Mouse (Mus musculus): Measurements from ENCODE around the gene Polr2e. TPM values are rescaled to one million over a fixed set of nuclear protein-coding genes. Genes with fewer than 3 reads are reported as not detected.

Polr2e gene
- polyA plus RNA-seq, 1 experiment from 2014 or later = 212 TPM

GRCm38 (mm10) chr10:80003374-80004232 is 36.0 kb downstream of the Polr2e start:
- WGBS = 56% methylated on average over 9 of the region's 9 CpGs
- H3K4me3 ChIP-seq (ENCODE audit: low read length) = no peak overlapping the region
- ATAC-seq = peak; percentile 34; the same call in 1 of the 2 replicates
- H3K36me3 ChIP-seq (ENCODE audit: control insufficient read depth, insufficient read depth, low read length) = no peaks in the 10 kb centered on the region
- H3K27ac ChIP-seq (ENCODE audit: low read length) = no peak overlapping the region
- H3K9me3 ChIP-seq (ENCODE audit: control insufficient read depth, low read length) = no peaks in the 10 kb centered on the region
- H3K4me1 ChIP-seq (ENCODE audit: control insufficient read depth, insufficient read depth, low read length) = peaks cover 14% of the 10 kb centered on the region
- no peak overlapping the region for H3K4me2 ChIP-seq (ENCODE audit: low read depth, low read length)
- H3K27me3 ChIP-seq (replicated peaks; ENCODE audit: control insufficient read depth, insufficient read depth, low read length) = 0 out of 2 replicates have a peak, but pooled peaks cover 6% of the 10 kb centered on the region
- no peak overlapping the region for H3K9ac ChIP-seq (ENCODE audit: low read depth, low read length)

DNA sequence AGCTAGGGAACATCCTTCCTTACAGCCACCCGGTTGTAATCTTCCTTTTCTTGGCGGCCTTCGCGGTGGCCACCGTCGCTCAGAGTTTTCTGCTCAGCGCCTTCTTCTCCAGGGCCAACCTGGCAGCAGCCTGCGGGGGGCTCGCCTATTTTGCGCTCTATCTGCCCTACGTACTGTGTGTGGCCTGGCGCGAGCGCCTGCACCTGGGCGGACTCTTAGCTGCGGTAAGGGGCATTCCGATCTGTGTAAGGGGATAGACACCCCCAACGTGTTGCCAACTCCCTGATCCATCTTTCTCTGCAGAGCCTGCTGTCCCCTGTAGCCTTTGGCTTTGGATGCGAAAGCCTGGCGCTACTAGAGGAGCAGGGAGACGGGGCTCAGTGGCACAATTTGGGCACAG is 36.8 kb downstream of the Polr2e start:
- Histone ChIP-seq H3K4me3 (ENCODE audit: low read length) (no peak overlapping the region), H3K36me3 (ENCODE audit: control insufficient read depth, insufficient read depth, low read length) (no peaks in the 10 kb centered on the region), H3K27me3 (replicated peaks; ENCODE audit: control insufficient read depth, insufficient read depth, low read length) (0 out of 2 replicates have a peak, but pooled peaks cover 6% of the 10 kb centered on the region), H3K4me1 (ENCODE audit: control insufficient read depth, insufficient read depth, low read length) (peaks cover 15% of the 10 kb centered on the region), H3K9ac (ENCODE audit: low read depth, low read length) (no peak overlapping the region), H3K4me2 (ENCODE audit: low read depth, low read length) (no peak overlapping the region), H3K9me3 (ENCODE audit: control insufficient read depth, low read length) (no peaks in the 10 kb centered on the region), H3K27ac (ENCODE audit: low read length) (no peak overlapping the region)
- 39% methylated on average over 21 of the region's 21 CpGs for WGBS
- no peak for ATAC-seq

DNA sequence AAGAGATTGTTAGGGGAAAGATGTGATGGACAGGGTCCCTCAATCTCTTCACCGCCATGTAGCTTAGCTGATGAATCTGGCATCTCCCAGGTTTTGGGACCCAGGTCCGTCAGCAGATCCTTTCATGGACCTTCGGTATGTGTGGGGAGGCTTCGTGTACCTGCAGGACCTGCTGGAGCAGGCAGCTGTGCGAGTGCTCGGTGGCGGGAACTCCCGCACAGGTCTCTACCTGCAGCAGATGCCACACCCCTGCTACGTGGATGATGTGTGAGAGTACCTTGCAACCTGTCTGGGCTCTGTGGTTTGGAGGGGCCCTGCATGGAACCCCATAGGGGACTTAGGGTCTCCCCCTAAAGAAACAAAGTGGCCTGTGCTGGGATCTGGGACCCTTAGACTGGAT is 37.6 kb downstream of the Polr2e start:
- ATAC-seq = no peak
- no peaks in the 10 kb centered on the region for H3K36me3 ChIP-seq (ENCODE audit: control insufficient read depth, insufficient read depth, low read length)
- H3K9me3 ChIP-seq (ENCODE audit: control insufficient read depth, low read length) = no peaks in the 10 kb centered on the region
- H3K9ac ChIP-seq (ENCODE audit: low read depth, low read length) = no peak overlapping the region
- 70% methylated on average over 9 of the region's 9 CpGs for WGBS
- H3K27ac ChIP-seq (ENCODE audit: low read length) = no peak overlapping the region
- peaks cover 21% of the 10 kb centered on the region for H3K4me1 ChIP-seq (ENCODE audit: control insufficient read depth, insufficient read depth, low read length)
- H3K27me3 ChIP-seq (replicated peaks; ENCODE audit: control insufficient read depth, insufficient read depth, low read length) = 0 out of 2 replicates have a peak, but pooled peaks cover 6% of the 10 kb centered on the region
- H3K4me3 ChIP-seq (ENCODE audit: low read length) = no peak overlapping the region
- H3K4me2 ChIP-seq (ENCODE audit: low read depth, low read length) = no peak overlapping the region

DNA sequence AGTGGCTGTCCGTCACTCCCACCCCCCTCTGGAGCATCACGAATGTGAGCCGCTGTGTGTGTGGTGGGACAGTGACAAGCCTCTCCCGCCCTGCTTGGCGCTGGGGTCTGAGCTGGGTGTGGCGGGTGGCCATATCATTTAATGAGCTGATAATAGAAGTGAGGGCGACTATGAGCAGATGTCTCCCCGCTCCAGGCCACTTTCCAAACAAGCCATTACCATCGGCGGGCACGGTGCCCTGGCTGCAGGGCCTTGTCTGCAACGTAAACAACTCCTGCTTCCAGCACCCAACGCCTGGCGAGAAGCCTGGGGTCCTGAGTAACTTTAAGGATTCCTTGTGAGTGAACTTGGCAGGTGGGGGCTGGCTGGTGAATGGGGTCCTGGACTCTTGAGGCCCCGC is 41.8 kb downstream of the Polr2e start:
- Histone ChIP-seq H3K9ac (ENCODE audit: low read depth, low read length) (peak overlapping the region; percentile 59), H3K27me3 (replicated peaks; ENCODE audit: control insufficient read depth, insufficient read depth, low read length) (0 out of 2 replicates have a peak, but pooled peaks cover 6% of the 10 kb centered on the region), H3K36me3 (ENCODE audit: control insufficient read depth, insufficient read depth, low read length) (peaks cover 2% of the 10 kb centered on the region; the same call in 1 of the 2 replicates), H3K27ac (ENCODE audit: low read length) (peak overlapping the region; percentile 46), H3K4me1 (ENCODE audit: control insufficient read depth, insufficient read depth, low read length) (peaks cover 7% of the 10 kb centered on the region), H3K4me2 (ENCODE audit: low read depth, low read length) (peak overlapping the region; percentile 90), H3K9me3 (ENCODE audit: control insufficient read depth, low read length) (no peaks in the 10 kb centered on the region), H3K4me3 (ENCODE audit: low read length) (peak overlapping the region; percentile 57)
- no peak for ATAC-seq
- WGBS = 13% methylated on average over 15 of the region's 15 CpGs

GRCm38 (mm10) chr10:79997034-79997760 is 42.4 kb downstream of the Polr2e start:
- Histone ChIP-seq H3K36me3 (ENCODE audit: control insufficient read depth, insufficient read depth, low read length) (peaks cover 6% of the 10 kb centered on the region; the same call in 1 of the 2 replicates), H3K9me3 (ENCODE audit: control insufficient read depth, low read length) (no peaks in the 10 kb centered on the region), H3K4me3 (ENCODE audit: low read length) (peak overlapping the region; percentile 57), H3K9ac (ENCODE audit: low read depth, low read length) (peak overlapping the region; percentile 68), H3K27me3 (replicated peaks; ENCODE audit: control insufficient read depth, insufficient read depth, low read length) (0 out of 2 replicates have a peak, but pooled peaks cover 6% of the 10 kb centered on the region), H3K4me2 (ENCODE audit: low read depth, low read length) (peak overlapping the region; percentile 90), H3K4me1 (ENCODE audit: control insufficient read depth, insufficient read depth, low read length) (peaks cover 7% of the 10 kb centered on the region), H3K27ac (ENCODE audit: low read length) (peak overlapping the region; percentile 62)
- under 1% methylated on average over 35 of the region's 35 CpGs for WGBS
- ATAC-seq = peak; percentile 60

DNA sequence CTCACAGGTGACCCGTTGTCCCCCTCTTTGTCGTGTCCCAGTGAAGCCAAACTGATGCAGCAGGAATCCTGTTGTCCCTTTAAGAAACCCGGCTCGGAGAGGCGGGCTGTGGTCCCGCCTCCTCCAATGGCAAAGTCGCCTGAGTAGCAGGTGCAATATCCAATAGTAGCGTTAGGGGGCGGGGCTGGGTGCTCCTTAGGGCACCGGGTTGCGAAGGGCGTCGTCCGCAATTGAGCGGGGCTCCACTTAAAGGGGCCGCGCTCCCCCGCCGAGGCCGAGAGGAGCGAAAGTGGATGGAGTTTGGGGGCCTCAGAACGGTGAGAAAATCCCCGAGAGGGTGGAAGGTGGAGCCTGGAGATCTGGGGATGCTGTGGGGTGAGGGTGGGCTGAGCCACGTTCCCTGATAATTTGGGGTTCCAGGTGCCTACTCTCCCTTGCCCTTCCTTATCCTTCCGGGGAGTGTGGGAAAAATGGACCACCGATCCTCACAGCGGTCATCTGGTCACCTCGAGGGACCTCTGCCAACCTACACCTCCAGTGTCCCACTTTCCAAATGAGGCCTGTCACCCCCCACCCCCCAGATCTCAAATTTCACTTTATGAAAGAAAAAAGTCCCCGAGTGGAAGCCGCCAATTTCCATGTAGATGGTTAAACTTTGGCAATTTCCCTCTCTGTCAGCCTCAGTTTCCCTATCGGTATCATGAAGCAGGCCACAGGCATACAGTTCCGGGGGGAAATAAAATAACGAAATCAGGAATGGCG is 43.1 kb downstream of the Polr2e start, which contains the start of gene Abca7:
Abca7 (plus strand) TSS at position 223 of the 762 bp plus-strand sequence.
- under 1% methylated on average over 34 of the region's 34 CpGs for WGBS
- peak within 1 kb of the TSS; percentile 68 for H3K9ac ChIP-seq (ENCODE audit: low read depth, low read length)
- peak within 1 kb of the TSS; percentile 57 for H3K4me3 ChIP-seq (ENCODE audit: low read length)
- H3K27me3 ChIP-seq (replicated peaks; ENCODE audit: control insufficient read depth, insufficient read depth, low read length) = 0 out of 2 replicates have a peak, but pooled peaks cover 2% of the 10 kb centered on the region
- H3K36me3 ChIP-seq (ENCODE audit: control insufficient read depth, insufficient read depth, low read length) = peaks cover 9% of the 10 kb centered on the region
- peaks cover 7% of the 10 kb centered on the region for H3K4me1 ChIP-seq (ENCODE audit: control insufficient read depth, insufficient read depth, low read length)
- peak within 1 kb of the TSS; percentile 62 for H3K27ac ChIP-seq (ENCODE audit: low read length)
- H3K9me3 ChIP-seq (ENCODE audit: control insufficient read depth, low read length) = peaks cover 3% of the 10 kb centered on the region
- ATAC-seq = peak; percentile 91
- peak within 1 kb of the TSS; percentile 90 for H3K4me2 ChIP-seq (ENCODE audit: low read depth, low read length)

DNA sequence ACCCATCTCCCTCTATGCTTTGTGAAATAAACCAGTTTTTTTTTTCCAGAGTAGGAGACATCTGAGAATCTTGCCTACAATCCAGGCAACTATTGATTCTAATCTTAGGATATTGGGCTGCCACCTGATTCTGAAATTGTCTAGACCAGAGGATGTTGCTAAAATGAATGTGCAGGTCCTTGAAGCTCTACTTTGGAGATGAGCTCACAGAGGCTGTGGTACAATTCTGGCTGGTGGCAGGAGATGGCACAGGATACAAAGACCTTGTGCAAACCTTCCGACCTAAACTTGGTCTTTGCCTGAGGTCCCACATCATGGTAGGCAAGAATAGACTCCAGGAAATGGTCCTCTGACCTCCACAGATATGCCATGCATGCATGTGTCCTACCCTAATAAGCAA is 44.0 kb downstream of the Polr2e start:
- ATAC-seq = no peak

GRCm38 (mm10) chr10:79994397-79995115 is 45.0 kb downstream of the Polr2e start:
- Histone ChIP-seq H3K36me3 (ENCODE audit: control insufficient read depth, insufficient read depth, low read length) (peaks cover 9% of the 10 kb centered on the region), H3K9ac (ENCODE audit: low read depth, low read length) (no peak overlapping the region), H3K27ac (ENCODE audit: low read length) (no peak overlapping the region), H3K4me3 (ENCODE audit: low read length) (no peak overlapping the region), H3K4me1 (ENCODE audit: control insufficient read depth, insufficient read depth, low read length) (peaks cover 17% of the 10 kb centered on the region), H3K4me2 (ENCODE audit: low read depth, low read length) (no peak overlapping the region), H3K27me3 (replicated peaks; ENCODE audit: control insufficient read depth, insufficient read depth, low read length) (no peaks in the 10 kb centered on the region), H3K9me3 (ENCODE audit: control insufficient read depth, low read length) (peaks cover 3% of the 10 kb centered on the region)
- no peak for ATAC-seq
- WGBS = 81% methylated on average over 16 of the region's 16 CpGs

More for the DNA sequence above, 44.0 kb downstream of the Polr2e start:
- 66% methylated on average over 1 of the region's 1 CpGs for WGBS
- no peak overlapping the region for H3K9ac ChIP-seq (ENCODE audit: low read depth, low read length)
- H3K36me3 ChIP-seq (ENCODE audit: control insufficient read depth, insufficient read depth, low read length) = peaks cover 9% of the 10 kb centered on the region
- H3K27me3 ChIP-seq (replicated peaks; ENCODE audit: control insufficient read depth, insufficient read depth, low read length) = no peaks in the 10 kb centered on the region
- no peak overlapping the region for H3K4me3 ChIP-seq (ENCODE audit: low read length)
- peaks cover 11% of the 10 kb centered on the region for H3K4me1 ChIP-seq (ENCODE audit: control insufficient read depth, insufficient read depth, low read length)
- no peak overlapping the region for H3K4me2 ChIP-seq (ENCODE audit: low read depth, low read length)
- peaks cover 3% of the 10 kb centered on the region for H3K9me3 ChIP-seq (ENCODE audit: control insufficient read depth, low read length)
- H3K27ac ChIP-seq (ENCODE audit: low read length) = peak overlapping the region; percentile 17; the same call in 1 of the 2 replicates
